Mouse (Mus musculus) right cerebral cortex, postnatal 36 days (tissue): Measurements from ENCODE around the gene Lhfp.
A peak's percentile ranks its signal among the peaks of the same experiment; 100 is the strongest.
"Not testable (repeated sequence)": the region's sequence is repeated elsewhere in the genome, so short reads cannot be mapped to it uniquely, and the experiment has no call there.

ENCODE experiments used
- DNase-seq, 2 experiments: peaks; one replicate each; pipeline ENCODE4 v3.0.0; 2022; ENCODE audit warnings: low spot score in 2 of 2, mixed read lengths in 1 of 2

The Lhfp gene

DNA sequence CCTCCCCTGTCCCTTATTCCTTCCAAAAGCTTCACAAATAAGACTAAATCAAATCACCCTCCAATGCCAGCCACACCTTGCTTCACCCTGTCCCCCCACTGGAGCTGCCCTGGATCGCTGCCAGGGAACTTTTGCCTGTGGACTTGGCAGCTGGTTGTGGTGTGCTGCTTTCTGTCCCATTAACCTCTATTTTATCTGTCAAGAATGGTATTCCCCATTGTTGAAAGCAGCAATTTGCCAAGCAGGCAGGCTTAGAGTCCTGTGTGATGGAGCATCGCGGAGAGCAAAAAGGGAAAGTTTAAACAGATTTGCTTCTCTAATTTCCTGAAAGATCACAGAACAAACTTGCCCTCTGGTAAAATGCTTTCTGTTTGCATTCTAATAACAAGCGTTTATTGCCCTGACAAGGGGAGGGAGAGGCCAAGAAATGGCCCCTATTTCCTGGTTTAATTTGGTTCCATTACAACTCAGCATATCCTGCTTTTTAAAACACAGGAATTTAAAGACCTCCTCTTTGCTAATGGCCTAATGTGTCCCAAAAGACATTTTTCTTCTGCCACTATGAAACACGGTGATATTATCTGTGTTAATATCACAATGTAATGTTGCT is 212.0 kb downstream of the Lhfp start:
- no peak for DNase-seq

DNA sequence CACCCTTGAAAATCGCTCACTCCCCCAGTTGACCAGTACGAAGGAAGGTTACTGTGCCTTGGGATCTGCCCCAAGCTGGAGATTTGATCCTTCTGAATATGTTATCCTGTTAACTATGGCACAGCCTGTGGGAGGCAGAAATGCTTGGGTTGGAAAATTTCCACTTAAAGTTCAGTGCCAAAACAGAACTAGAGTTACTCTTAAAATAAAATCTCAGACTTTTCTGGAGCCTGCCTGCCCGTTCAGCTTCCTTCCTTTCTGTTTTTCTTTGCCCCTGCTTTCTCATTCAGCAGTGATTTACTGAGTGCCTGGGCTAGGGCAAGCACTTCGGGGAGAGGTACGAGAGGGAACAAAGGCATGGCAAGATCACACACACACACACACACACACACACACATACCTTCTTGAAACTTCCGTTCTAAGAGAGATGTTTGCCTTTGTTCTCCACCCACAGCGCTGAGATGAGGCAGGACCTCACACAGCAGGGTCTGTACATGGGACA is 217.4 kb downstream of the Lhfp start:
- no peak for DNase-seq

DNA sequence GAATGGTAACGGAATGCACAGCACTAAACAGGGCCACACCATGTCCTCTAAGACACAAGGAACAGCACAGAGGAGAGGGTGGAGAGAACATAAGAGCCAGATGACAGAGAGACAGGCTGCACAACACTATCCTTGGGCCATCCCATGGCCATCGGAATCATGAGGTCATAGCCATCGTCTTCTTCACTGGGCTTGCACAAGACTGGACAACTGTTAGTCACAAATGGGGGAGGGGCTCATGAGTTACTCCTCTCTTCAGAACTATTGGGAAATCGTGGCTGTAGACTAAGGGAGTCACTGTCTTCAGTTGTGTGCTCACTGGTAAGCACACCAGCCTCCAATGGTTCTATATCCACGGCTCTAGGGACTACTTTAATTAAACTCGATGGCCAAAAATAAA is 224.8 kb downstream of the Lhfp start:
- DNase-seq = no peak

DNA sequence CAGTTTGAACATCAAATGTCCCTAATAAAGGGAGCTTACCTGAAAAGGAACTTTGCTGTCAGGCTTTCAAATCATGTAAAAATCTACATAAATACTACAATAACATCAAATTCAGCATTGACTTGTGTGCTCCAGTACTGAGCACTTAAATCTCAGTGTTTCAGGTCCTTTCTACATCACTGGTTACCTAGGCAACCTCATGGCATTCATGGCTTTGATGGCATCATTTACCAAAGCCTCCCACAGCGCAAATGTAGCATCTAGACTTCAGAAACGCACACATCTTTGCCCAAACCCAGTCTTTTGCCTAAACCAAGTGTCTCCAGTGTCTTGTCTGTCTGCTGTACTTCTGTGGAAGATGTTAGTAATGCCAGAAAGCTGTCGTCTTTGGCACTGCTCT is 225.7 kb downstream of the Lhfp start:
- DNase-seq = no peak

DNA sequence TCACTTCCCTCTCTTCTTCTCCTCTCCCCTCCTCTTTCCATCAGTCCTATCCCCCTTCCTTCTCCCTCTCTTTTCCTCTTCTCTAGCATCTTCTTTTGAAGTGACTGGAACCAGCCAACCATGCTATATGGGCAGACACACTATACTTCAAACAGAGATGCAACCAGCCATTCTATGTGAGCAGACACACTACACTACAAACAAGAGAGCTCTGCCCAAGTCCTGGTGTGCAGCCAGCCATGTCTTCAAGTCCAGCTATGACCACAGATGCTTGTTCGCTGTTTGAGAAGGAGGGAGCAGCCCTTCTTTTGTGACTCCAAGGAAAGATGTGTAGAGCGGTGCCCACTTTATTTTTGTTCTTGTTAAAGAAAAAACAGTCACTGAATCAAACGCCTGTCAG is 231.9 kb downstream of the Lhfp start:
- DNase-seq = no peak

DNA sequence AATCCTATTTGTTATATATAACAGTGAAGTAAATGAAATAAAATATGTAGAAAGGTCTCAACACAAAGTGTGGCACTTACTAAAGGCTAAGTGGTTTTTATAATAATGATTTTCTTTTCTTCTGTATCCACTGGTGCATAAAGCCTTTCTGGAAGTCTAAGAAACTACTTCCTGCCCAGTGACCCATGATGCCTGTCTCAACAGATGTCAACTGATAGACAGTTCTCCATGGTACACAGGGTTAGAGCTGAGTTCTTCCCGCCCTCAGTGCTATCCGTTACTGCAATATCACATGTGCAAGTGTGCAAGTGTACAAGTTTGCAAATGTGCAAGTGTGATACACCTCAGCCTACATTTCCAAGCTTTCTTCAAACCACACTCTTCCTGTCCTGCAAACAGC is 236.7 kb downstream of the Lhfp start:
- no peak for DNase-seq

DNA sequence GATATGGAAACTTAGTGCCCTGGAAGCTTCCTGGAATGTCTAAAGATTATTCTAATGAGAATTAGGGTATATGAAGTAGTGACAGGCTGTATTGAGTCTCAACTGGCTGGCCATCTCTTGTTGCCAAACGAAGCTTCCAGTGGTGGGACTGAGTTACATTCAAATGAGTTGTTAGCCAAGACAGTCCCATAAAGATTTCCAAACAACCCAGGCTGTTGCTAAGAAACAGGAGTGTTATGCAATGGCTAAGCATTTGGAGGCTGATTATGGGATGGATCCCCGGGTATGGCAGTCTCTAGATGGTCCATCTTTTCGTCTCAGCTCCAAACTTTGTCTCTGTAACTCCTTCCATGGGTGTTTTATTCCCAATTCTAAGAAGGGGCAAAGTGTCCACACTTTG is 240.7 kb downstream of the Lhfp start:
- not testable (repeated sequence) for DNase-seq

DNA sequence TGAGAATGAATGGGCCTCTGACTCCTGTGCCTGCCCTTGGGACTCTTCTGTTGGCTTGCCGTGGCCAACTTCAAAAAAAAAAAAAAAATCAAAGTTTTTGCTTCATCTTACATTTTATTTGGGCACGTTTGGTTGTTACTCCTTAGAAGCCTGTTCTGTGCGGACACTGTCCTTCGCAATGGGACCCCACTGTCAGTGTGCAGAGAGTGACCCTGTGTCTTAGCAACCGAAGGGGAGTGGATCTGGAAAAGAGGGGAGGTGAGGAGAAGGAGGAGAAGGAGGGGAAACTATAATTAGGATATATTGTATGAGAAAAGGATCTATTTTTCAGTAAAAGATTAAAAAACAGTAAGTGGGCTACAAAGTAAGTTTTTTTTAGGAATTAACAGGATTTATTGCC is 242.7 kb downstream of the Lhfp start:
- no peak for DNase-seq

DNA sequence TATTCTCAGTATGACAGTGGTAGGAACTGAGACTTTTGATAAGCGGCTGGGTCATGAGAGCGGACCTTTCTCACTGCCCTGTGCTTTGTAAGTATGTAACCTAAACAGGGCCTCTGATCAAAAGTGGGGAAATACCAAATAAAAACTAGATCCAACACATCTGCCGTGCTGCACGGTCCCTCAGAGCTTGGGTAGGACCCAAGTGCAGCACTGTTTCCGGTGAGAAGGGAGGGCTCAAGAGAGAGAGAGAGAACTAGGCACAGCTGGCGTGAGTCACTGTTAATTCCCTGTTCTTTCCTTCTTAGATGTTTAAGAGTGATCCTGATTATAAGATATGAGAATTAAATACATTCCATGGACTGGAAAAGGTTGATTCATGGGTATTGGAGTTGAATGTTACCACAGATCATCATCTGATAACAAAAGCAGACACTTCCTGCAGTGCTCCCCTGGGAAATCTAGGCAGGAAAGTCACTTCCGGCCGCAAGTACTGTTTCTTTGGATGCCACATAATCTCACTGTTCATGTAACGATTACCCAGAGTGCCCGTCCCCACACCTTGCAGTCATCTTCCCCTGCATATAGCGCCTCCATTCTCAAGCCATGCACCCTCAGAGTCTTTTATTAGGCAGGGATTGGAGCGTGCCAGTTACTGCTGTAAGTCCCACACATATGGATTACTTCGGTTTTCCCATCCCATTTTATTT is 243.3 kb downstream of the Lhfp start:
- DNase-seq = no peak

DNA sequence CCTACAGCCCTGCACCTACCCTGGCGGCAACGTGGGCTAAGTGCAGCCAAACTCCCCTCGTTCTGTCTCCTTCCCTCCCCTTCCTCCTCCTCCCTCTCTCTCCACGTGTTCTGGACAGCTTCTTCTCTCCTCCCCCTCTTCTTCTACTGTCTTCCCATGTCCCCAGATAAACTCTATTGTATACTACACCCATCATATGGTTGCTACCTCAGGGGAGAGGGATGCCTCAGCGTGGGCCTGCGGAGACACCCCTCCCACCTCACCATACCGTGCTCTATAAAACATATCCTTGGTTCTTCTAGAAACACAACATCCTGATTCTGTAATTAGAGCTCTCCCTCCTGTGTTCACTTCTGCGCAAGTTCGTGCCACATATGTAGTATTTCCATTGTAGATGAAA is 247.3 kb downstream of the Lhfp start:
- DNase-seq = peak in 1 of 2 experiments; percentile 14

DNA sequence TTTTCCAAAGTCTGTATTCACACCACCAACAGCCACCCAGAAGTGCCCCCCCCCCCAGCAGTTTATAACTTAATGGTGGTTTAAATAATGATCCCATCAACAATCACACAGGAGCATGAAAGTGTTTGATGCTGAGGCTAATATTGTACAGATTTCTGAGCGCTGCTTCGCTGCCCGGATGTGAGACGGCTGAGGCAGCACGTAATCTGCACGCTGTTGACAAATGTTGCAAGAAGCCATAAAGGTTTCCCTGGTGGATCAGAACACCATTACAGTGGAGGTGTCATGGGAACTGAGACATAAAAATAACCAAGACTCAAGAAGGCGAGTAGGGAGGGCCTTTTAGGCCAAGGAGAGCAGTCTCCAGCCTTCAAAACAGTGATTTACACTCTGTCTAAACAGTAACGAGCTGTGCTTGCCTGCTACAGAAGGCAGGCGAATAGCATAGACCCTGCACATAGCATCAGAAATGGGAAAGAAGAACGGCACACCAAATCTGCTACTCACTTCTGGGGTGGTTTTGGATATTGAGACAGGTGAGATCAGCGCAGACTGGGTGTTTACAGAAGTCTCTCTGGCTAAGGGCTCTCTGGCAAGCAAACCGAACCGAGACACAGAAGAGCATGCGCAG is 248.4 kb downstream of the Lhfp start:
- no peak for DNase-seq

DNA sequence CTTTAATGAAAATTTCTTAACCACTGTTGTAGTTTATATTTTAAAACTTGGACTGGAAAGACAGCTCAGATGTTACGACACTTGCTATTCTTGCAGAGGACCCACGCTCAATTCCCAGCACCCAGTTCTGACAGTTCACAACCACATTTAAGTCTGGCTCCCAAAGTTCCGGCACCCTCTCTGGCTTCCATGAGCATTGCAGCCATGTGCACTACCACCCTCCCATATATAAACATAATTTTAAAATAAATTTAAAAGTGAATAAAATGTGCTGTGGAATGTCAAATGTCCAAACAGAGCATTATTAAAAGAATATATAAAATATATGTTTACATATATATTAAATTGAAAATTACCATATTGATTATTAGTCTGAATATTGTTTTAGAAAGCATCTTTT is 249.9 kb downstream of the Lhfp start:
- DNase-seq = no peak

DNA sequence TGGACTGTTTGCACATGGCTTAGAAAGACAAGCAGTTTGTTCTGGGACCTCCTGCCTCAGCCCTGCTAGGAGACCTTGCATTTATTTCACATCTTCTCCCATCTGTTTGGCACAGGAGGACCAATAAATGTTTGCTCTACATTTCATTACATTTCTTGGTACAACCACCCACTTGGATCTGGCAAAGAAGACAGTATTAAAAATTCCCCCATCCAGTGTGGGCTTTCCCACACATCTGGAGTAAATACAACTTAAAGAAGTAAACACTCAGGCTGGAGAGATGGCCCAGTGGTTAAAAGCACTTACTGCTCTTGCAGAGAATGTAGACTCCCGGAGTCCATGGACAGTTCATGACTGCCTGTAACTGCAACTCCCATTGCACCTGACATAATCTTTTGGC is 250.6 kb downstream of the Lhfp start:
- DNase-seq = no peak

DNA sequence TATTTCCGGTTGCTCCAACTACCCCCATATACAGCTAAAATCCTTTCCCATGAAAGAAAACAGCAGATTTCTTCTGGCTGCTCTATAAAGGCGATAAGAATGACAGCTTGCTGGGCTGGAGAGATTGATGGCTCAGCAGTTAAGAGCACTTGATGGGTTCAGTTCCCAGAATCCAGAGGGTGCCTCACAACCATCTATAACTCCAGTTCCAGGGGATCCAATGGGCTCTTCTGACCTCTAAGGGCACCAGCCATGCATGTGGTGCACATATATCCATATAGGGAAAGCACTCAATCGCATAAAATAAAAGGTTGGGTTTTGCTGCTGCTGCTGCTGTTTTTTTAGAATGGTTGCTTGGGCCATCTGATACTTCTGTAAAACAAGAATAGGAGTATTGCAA is 251.1 kb downstream of the Lhfp start:
- no peak for DNase-seq

DNA sequence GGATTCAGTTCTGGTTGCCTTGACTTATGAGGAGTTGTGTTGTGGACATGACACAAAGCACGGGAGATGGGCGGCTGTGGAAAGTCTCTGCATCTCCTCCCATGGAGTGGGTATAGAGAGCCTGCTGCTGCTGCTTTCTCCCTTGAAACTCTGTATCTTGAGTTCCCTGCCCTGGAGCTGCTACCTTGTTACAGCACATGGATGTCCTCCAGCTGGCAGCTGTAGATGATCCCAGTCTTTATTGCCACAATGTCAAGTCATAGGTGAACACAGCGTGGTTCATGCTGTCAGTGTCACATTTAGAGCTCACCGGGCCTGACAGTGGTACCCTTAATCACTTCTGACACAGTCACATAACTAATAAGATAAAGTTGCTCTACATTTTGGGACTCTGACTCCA is 251.7 kb downstream of the Lhfp start:
- no peak for DNase-seq

DNA sequence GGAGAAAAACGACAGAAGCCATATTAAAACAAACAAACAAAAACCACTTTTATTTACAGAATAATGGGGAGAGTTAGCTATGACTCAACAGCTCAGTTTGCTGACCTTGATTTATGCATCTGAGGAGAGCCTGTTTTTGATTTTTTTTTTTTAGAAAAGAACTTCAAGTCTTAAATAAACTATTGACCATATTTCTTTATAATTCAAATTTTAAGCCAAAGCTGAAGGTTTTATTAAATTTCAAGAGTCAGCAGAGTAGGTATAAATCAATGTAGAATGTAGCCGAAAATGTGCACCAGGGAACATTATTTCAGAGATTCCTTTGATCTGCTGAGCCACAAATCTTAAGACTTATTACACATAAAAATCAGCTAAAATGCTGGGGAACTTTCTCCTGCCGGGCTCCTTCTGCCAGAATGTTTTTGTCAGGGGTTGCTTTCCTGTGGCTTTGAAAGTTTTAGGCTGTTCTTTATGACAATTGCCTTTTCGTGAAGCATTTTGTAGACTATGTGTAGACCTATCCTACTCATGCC is 252.6 kb downstream of the Lhfp start:
- DNase-seq = no peak

DNA sequence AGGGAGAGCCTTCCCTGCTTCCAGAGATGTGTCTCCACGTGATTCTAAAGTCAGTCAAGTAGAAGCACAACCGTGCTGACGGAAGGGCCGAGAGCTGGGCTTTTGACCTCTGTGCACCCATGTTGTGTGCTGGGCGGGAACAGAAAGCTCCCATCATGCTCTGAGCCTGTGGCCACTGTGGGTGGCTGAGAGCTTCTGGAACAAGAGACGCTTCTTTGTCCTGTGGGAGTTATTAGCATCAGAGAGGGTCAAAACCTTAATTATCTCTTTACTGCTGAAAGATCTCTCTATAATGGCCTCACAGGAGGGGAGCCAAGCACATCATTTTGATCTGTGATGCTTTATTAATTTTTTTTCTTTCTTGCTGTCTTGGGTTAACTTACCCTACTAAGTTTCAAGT is 253.5 kb downstream of the Lhfp start:
- DNase-seq = no peak

DNA sequence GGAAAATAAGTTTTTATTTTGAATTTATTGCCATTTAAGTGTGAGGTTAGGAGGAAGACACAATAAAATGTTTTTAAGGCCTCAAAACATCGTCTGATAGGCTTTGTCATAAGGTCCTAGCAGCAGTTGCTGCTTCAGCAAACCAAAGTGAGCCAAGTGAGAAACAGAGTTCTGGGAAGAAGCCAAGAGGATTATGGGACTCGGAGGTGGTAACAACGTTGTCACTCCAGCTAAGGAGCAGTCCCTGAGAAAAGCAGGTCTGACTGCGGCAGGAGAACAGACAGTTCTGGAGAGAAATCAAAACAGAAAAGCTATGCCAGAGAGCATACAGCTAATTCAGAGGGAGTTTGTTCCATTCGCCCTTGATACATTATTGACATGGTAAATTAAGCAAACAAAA is 260.5 kb downstream of the Lhfp start:
- no peak for DNase-seq

DNA sequence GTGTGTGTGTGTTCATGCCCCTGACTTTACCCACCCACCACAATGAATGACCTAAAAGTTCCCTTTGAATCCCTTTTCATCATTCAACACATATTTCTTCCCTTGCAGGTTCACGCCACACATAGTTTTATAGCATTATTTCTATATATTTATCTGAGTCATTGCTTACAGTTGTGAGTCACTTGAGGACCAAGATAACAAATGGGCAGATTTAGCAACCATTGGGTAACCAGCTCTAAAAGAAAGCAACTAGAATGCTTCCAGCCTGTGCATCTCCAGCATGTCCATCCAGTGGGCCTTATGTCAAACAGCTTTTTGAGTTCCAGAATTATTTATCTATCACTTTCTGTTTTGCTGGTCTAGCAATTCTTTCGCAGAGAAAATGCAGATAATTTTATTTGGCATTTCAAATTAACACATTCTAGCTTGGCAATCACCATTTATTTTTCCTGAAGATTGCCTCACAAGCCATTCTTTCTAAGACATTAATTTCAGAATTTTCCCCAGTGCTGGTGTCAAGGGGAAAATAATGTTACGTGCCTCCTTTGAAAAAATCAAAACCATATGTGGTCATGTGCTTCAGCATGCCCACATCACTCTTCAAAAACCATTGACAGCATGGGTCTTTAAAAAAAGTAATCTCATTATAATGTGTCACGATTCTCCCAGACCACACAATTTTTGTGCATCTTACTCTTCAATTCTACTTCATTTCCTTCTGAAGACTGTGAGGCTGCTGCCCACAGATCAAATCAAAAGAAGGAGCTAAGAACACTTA is 263.0 kb downstream of the Lhfp start:
- DNase-seq = no peak

DNA sequence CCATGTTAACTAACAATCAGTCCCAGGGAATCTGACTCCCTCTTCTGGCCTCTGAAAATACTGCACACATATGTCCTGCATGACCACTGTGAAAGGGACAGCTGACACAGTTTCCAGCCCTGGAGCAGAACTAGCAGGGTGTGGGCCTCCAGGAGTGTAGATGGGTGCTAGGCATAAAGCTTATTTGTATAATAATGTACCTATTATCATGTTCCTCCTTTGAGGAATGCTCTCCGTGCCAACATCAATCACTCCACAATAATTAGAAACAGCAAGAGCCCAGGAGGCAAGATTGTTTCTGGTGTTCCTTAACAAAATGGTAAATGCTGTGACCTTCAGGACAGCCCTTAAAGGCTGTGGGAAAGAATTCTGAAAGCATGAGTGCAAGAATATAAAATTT is 264.5 kb downstream of the Lhfp start:
- DNase-seq = no peak

DNA sequence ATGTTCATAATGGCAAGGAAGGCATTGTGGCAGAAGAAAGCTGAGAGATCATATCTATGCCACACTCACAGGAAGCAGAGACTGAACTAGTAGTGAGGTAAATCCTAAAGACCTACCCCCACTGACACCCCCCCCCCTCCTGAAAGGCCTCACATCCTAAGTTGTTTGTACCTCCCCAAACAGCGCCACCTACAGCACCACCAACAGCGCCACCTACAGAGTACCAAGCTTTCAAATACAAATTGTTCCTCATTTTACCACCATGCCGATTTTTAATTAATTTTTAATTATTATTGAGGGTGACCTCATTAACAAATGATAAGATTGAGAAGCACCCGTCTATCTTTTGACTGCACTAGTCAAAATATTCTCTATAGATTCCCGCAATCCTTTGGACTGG is 267.3 kb downstream of the Lhfp start:
- no peak for DNase-seq

DNA sequence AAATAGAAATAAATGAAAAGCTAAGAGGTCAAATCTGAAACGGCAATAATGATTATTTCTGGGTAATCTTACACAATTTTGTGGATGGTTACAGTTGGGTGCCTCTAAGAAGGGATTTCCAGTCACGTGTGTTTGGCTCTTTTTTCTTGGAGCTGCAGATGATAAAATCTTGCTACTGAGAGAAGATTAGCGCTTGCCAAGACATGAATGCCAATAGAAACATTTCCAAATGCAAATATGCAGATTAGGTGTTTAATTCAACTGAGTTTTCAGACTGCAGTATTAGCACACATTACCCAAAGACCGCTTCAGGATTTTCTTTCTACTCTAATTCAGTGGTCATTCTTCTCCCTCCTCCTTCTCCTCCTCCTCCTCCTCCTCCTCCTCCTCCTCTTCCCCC is 268.8 kb downstream of the Lhfp start:
- no peak for DNase-seq
